Mouse (Mus musculus): ENCODE results near the gene Hspb9.

GRCm38 (mm10) chr11:100685371-100685770 lies 28.3 kb upstream of the Hspb9 start:
- no peak for TF ChIP-seq MAFK (IDR thresholded peaks at IDR 0.05; ENCODE audit: borderline replicate concordance, low read depth, low read length)
- TF ChIP-seq MEF2A (IDR thresholded peaks at IDR 0.05; ENCODE audit: extremely low read depth, insufficient replicate concordance, low read depth, low read length, poor library complexity, severe bottlenecking), result no peak
- TF ChIP-seq EP300 (IDR thresholded peaks at IDR 0.05; ENCODE audit: low read depth in 1 of 2, low read length in 2 of 2), result no peak
- no peak for TF ChIP-seq POLR2A (IDR thresholded peaks at IDR 0.05; ENCODE audit: control insufficient read depth in 1 of 2, insufficient read depth in 1 of 2, low read depth in 1 of 2, low read length in 2 of 2, poor library complexity in 1 of 2)
